Mouse (Mus musculus) liver, adult 2 months (tissue): ENCODE results near the gene Scarf2. TPM values are rescaled to one million over a fixed set of nuclear protein-coding genes. Genes with fewer than 3 reads are reported as not detected.
A peak's percentile ranks its signal among the peaks of the same experiment; 100 is the strongest.

ENCODE experiments used
- DNase-seq: peaks from one replicate; pipeline ENCODE4 v3.0.0-alpha.2; 2011; ENCODE audit warnings: low read depth, low spot score; ENCODE audit errors: extremely low read depth
- H3K27ac ChIP-seq: fragments of 200-500 bp; replicated peaks from 2 replicates; pipeline ENCODE4 v1.5.1; 2012; ENCODE audit warnings: low read depth, mild to moderate bottlenecking, control low read depth, inconsistent platforms, low read length; ENCODE audit not compliant: insufficient read depth
- H3K27me3 ChIP-seq: fragments of 200-500 bp; 2 replicates; pipeline ENCODE4 v1.6.1; 2012; ENCODE audit warnings: mild to moderate bottlenecking, moderate library complexity, low read length, inconsistent platforms; ENCODE audit not compliant: control insufficient read depth, insufficient read depth
- H3K36me3 ChIP-seq: fragments of 200-500 bp; 2 replicates; pipeline ENCODE4 v1.6.1; 2012; ENCODE audit warnings: low read length, inconsistent platforms; ENCODE audit not compliant: control insufficient read depth, insufficient read depth
- H3K4me1 ChIP-seq: fragments of 200-500 bp; 2 replicates; pipeline ENCODE4 v1.6.1; 2011; ENCODE audit warnings: low read length; ENCODE audit not compliant: control insufficient read depth, insufficient read depth
- H3K4me3 ChIP-seq: fragments of 200-500 bp; 2 replicates; pipeline ENCODE4 v1.5.1; 2011; ENCODE audit warnings: low read depth, mild to moderate bottlenecking, control low read depth, low read length, moderate library complexity; ENCODE audit not compliant: insufficient read depth
- H3K79me2 ChIP-seq: fragments of 200-500 bp; 2 replicates; pipeline ENCODE4 v1.6.1; 2012; ENCODE audit warnings: inconsistent platforms, mild to moderate bottlenecking, low read length, moderate library complexity; ENCODE audit not compliant: control insufficient read depth, insufficient read depth
- H3K9ac ChIP-seq: fragments of 200-500 bp; 2 replicates; pipeline ENCODE4 v1.6.1; 2012; ENCODE audit warnings: low read depth, mild to moderate bottlenecking, control low read depth, inconsistent platforms, low read length
- CTCF ChIP-seq: fragments of 200-500 bp; IDR thresholded peaks from 2 replicates; pipeline ENCODE4 v1.5.1; 2011; ENCODE audit warnings: low read depth, low read length, control low read depth
- POLR2A ChIP-seq: fragments of 200-500 bp; IDR thresholded peaks from 2 replicates; pipeline ENCODE4 v1.6.1; 2011; ENCODE audit warnings: low read length, control low read depth; ENCODE audit not compliant: insufficient read depth; ENCODE audit errors: extremely low read depth
- WGBS: fragments of 180-500 bp; shearing (Covaris S2); methylation state at CpG from one replicate; pipeline ENCODE4 v1.1.7; 2018; 5-methylcytosine and 5-hydroxymethylcytosine counted together
- polyA plus RNA-seq: library from polyadenylated mRNA; depleted of rRNA; stranded (reverse); fragments of >200 nt; gene quantifications from 2 replicates; pipeline ENCODE4 v1.2.3, GENCODE M21; 2012
- total RNA-seq: library from RNA; depleted of rRNA; stranded (reverse); fragments of >200 nt; gene quantifications from 2 replicates; pipeline ENCODE4 v1.2.3, GENCODE M21; 2014

Gene Scarf2
- total and polyA plus RNA-seq, 2 experiments = 1.8 to 7.7 TPM

DNA sequence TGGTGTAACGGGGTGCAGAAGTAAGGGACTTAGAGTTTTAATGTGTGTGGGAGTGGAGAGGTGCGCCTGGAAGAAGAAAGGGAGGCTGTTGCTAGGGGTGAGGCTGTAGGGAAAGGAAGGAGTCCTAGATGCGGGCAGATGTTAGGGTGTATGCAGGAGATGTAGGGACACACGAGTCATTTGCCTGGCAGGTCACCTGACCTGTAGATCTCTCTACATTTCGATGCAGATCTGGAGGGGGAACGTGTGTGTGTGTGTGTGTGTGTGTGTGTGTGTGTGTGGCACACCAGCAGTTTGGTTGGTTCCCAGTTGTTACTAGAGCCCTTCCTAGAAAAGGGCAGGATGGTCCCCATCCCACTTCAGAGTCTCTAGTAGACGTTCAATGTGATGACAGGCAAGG lies 7.9 kb downstream of the Scarf2 start:
- H3K27ac ChIP-seq = no peak overlapping the region
- H3K79me2 ChIP-seq = no peaks in the 10 kb centered on the region
- no peak for DNase-seq
- H3K27me3 ChIP-seq = peaks cover 45% of the 10 kb centered on the region
- TF ChIP-seq POLR2A (no peak), CTCF (no peak)
- peaks cover 14% of the 10 kb centered on the region for H3K4me1 ChIP-seq
- 42% methylated on average over 7 of the region's 7 CpGs for WGBS
- H3K9ac ChIP-seq = no peak overlapping the region
- no peaks in the 10 kb centered on the region for H3K36me3 ChIP-seq
- no peak overlapping the region for H3K4me3 ChIP-seq

DNA sequence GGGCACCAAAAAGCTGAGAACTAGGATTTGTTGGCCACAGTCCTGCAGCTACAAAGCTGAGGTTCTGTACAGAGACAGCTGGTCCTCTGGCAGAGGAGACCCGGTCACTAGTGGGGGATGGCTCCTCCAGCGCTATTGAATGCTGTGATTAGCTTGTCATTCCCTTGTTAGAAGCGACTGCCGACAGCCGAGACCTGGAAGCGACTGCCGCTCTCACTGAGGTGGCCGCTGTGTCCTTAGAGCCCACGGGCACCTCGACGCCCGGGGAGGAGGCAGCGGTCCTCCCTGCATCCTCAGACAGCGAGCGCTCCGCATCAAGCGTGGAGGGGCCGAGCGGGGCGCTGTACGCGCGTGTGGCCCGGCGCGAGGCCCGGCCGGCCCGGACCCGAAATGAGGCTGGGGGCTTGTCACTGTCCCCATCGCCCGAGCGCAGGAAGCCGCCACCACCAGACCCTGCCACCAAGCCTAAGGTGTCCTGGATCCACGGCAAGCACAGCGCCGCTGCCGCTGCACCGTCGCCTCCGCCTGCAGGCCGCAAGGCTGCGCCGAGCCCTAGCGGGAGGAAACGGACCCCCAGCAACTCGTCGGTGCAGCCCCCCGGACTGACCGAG lies 9.6 kb downstream of the Scarf2 start:
- DNase-seq = no peak
- TF ChIP-seq CTCF (no peak), POLR2A (no peak)
- no peak overlapping the region for H3K27ac ChIP-seq
- peak overlapping the region; percentile 44 for H3K9ac ChIP-seq
- no peaks in the 10 kb centered on the region for H3K79me2 ChIP-seq
- peaks cover 14% of the 10 kb centered on the region for H3K4me1 ChIP-seq
- H3K36me3 ChIP-seq = no peaks in the 10 kb centered on the region
- peak overlapping the region; percentile 50; the same call in 1 of the 2 replicates for H3K4me3 ChIP-seq
- 8% methylated on average over 47 of the region's 50 CpGs for WGBS
- peaks cover 45% of the 10 kb centered on the region for H3K27me3 ChIP-seq

- WGBS = 9% methylated on average over 72 of the region's 73 CpGs
- H3K27me3 ChIP-seq = peaks cover 45% of the 10 kb centered on the region
- TF ChIP-seq POLR2A (no peak), CTCF (no peak)
- no peaks in the 10 kb centered on the region for H3K36me3 ChIP-seq
- peak overlapping the region; percentile 44 for H3K9ac ChIP-seq
- H3K79me2 ChIP-seq = no peaks in the 10 kb centered on the region
- DNase-seq = peak; percentile 33
- no peak overlapping the region for H3K27ac ChIP-seq
- H3K4me3 ChIP-seq = peak overlapping the region; percentile 50; the same call in 1 of the 2 replicates
- H3K4me1 ChIP-seq = peaks cover 14% of the 10 kb centered on the region
These were observed 10.3 kb downstream of the Scarf2 start for GRCm38 (mm10) chr16:17807192-17808009.

GRCm38 (mm10) chr16:17809125-17809524 lies 12.0 kb downstream of the Scarf2 start:
- DNase-seq = no peak
- H3K79me2 ChIP-seq = no peaks in the 10 kb centered on the region
- no peak overlapping the region for H3K4me3 ChIP-seq
- no peaks in the 10 kb centered on the region for H3K36me3 ChIP-seq
- WGBS = 85% methylated on average over 4 of the region's 4 CpGs
- TF ChIP-seq CTCF (no peak), POLR2A (no peak)
- no peak overlapping the region for H3K9ac ChIP-seq
- peaks cover 30% of the 10 kb centered on the region for H3K27me3 ChIP-seq
- peaks cover 4% of the 10 kb centered on the region; the same call in 1 of the 2 replicates for H3K4me1 ChIP-seq
- no peak overlapping the region for H3K27ac ChIP-seq

DNA sequence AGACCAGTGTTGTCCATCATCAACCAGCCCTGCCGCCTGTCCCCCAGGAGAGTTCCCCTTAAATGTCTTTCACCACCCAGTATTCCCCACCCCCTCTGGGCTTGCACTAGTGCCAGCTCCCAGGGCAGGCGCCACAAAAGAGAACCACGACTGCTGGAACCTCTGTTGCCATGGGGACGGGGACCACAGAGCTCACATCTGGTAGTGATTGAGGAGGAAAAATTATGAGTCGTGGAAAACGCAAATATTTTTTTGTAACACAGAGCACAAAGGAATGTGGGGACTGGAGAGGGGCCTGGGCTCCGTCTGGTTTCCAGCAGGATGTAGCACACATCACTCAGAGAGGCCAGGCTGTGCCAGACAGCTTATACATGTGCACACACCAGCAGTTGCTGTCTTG lies 12.6 kb downstream of the Scarf2 start:
- Histone ChIP-seq H3K27ac (no peak overlapping the region), H3K36me3 (no peaks in the 10 kb centered on the region), H3K79me2 (no peaks in the 10 kb centered on the region), H3K27me3 (peaks cover 26% of the 10 kb centered on the region), H3K4me3 (no peak overlapping the region), H3K9ac (no peak overlapping the region), H3K4me1 (no peaks in the 10 kb centered on the region; the same call in 1 of the 2 replicates)
- WGBS = 69% methylated on average over 7 of the region's 7 CpGs
- TF ChIP-seq CTCF = no peak
- TF ChIP-seq POLR2A = no peak
- no peak for DNase-seq
